Mouse (Mus musculus) thymus, postnatal 25 days (tissue): ENCODE data around the gene Hipk2.

Source experiments
- DNase-seq: peaks from one replicate; pipeline ENCODE4 v3.0.0; 2022

Hipk2 gene

DNA sequence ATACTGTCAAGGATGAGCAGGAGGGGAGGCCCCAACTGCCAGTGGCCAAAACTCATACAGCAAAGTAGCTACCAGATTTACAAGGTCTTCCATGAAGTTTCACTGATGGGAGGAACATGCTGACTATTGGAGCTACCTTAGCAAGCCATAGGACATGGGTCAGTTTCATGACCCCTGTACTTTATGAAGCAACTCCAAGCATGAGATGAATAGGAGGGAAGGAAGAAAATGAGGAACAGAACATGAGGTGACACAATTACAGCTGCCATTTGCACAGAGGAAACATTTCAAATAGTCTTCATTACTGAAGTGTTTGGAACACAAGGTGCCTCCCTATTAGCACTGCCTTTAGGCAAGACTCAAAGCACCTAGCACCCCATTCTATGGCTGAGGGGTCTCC lies 10.2 kb downstream of the Hipk2 start:
- DNase-seq, result no peak

DNA sequence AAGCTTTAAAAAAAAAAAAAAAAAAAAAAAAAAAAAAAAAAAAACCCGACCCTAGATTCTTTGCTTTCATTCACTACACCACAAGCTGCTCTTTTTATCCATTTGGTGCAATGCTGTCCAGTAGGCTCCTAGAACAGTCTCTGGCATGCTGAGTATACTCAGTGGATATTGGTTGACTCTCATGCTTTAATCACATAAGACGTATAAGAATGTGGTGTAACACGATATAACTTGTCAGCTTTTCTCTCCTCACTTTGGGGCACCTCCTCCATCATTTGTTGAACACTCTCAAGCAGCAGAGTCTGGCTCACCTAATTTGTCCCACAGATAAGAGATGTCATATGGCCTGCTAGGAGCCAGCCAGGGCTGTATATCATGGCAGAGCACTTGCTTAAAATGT lies 12.4 kb downstream of the Hipk2 start:
- no peak for DNase-seq

DNA sequence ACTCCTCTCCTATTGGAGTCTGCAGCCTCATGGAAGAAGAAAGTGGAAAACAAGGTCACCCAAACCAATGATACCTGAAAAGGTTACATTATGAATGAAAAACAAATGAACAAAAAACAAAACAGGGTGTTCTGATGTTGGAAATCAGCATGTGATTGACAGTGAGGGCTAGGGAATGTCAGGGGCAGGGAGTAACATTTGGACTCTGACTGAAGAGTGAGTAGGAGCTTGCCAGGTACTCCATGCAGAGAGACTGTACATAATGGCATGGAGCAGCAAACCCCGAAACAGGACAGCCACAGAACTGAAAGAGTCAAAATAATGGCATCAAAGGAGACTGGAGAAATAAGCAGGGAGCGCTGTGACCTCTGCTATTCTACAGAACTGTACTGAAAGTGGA lies 15.7 kb downstream of the Hipk2 start:
- DNase-seq, result no peak

DNA sequence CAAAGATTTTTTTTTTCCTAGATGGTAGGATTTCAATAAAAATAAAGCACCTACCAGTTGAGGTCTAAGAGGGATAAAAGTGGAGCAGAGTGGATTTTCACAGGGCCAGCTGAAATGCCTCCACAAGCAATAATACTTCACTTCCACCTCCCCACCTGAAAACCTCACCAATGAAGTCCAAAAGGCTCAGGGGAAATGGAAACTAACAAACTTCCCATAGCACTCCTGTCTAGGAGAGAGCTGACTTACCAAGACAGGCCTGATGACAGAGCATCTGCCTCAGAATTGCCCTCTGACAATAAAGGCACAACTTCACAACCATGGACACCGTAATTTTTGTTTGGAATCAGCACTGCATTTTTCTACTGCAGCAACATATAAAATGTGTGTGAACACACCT lies 16.1 kb downstream of the Hipk2 start:
- no peak for DNase-seq

DNA sequence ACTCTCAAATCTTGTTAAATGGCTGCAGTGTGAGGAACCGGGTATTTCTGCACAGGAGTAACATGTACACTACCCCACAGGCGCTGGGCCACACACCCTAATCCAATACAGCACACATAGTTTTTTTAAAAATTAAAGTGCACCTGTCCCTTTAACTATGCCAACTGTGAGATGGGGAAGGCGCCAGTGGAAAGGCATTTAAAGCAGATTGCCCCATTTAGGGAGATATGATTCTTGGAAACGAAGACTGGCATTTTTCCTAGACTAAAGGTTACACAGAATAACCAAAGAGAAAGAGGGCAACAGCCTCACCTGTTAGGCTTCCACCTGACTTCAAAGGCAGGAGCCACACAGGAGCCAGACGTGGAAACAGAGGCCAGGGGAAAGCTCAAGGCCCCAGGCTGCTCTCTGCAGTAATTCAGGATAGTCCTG lies 22.4 kb downstream of the Hipk2 start:
- DNase-seq, result no peak

DNA sequence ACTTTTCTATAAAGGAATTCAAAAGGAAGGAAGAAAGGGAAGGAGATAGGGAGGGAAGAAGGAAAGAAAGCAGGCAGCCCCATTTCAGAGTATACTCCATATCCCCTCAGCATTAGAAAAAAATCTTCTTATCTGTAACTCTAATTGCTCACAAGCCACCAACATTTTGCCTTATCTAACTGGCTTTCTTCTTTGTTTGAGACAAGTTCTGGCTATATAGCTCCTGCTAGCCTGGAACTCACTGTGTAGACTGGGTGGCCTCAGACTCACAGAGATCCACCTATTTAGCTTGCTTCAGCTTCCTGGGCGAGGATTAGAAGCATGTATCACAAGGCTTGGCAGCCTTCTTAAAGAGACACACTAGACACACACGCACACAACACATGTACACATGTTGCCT lies 24.2 kb downstream of the Hipk2 start:
- no peak for DNase-seq

DNA sequence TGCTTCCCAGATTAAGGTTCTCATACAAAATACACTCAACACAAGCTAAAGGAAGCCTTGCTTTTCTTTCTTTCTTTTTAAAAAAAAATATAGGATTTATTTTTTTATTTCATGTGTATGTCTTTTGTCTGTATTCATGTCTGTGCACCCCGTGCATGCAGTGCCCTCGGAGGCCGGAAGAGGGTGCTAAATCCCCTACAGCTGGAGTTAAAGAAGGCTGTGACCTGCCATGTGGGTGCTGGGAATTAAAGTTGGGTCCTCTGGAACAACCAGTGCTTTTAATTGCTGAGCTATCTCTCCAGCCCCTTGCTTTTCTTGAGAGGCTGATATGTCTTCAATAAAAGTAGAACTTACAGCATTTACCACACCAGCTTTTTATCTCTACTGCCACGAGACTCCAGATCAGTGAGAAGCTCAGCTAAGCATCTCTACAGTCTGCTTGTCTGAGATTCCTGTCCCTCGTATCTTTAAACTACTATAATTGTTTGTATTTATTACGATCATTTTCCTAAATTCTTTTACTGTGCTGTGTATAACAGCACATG lies 25.2 kb downstream of the Hipk2 start:
- DNase-seq, result no peak

DNA sequence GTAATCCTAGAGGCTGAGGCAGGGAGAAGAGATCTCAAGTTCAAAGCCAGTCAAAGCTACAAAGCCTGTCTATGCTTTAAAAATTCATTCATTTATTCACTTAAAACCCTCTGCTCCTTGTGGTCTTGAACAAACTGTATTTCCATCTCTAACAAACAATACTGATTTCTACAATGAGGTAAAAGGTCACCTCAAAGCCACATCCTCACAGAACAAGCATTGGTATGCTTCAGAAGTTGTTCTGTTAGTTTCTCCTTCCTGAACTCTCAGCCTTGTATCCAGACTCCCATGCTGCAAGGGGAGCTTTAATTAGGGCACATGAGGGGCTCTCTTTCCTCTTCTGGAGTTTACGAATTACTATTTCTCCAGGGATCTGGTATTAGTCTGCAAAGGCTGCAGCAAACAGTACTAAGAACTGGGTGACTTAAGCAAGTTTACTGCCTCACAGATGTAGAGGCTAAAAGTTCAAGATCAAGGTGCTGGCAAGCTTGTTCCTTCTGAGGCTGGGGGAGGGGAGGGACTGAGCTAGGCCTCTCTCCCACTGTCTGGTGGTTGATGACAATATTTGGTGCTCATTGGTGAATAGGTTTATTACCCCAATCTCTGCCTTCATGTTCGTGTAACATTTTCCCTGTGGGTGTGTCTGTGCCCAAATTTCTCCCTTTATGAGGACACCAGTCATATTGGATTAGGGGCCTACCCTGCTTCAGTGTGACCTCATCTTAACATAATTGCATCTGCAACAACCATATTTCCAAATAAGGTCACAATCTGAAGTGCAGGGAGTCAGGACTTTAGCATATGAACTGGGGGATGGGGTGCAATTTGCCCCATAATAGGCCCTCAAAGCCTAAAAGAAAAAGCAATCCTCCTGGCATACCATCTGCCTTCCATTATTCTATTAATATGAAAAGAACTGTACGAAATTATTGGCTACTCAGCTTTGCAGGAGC lies 27.7 kb downstream of the Hipk2 start:
- peak; percentile 23 for DNase-seq

DNA sequence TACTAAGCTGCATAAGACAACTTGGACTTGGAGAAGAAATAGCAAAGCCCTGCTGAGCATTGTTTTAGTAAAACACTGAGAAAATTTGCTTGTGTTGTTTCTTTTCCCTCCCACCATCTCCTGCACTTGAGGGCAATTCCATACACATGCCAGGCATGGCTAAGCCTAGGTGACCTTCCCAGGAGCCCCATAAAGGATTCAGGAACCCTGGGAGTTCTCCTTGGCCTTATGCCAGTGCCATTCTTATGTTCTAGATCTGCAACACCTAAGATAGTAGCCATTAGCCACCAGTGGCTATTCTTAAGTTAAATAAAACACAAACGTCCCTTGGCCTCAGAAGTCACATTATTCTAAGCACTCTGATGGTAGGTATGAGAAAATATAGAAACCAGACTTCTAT lies 28.5 kb downstream of the Hipk2 start:
- no peak for DNase-seq

DNA sequence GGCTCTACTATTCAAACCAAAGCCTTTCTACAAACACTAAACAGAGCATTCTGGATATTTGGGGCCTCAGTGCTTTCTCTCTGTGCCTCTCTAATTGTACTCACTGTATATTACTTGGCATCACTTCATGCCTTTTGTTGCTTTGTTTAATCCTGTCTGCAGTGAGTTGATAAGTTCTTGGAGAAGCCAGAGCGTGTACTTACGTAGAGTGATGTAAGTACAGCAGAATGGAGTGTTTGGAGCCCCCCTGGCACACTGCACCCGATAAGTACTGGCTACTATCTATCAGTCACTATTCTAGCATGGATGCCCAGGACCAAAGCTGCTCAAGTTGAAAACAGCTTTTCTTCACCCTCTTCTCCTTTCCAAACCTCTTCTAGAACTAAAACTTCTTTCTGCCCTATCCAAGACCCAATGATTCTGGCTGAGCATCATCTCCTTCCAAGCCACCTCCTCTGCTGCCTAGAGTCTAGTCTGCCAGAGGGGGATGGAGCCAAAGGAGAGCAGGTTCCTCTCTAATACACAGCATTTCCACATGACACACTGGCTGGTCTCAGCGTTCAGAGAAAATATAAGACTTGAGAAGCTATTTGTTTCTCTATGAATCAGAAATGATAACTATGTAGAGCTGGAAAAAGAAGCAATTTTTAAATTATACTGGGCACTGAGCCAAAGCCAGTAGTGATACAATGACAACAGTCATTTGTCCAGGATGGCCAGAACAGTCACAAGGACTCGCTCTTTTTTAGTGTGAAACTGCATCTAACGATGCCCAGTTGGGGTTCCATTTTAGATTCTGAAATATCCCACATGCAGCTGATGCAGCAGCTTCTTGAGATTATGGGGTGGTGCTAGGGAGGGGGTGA lies 29.4 kb downstream of the Hipk2 start:
- DNase-seq, result no peak

DNA sequence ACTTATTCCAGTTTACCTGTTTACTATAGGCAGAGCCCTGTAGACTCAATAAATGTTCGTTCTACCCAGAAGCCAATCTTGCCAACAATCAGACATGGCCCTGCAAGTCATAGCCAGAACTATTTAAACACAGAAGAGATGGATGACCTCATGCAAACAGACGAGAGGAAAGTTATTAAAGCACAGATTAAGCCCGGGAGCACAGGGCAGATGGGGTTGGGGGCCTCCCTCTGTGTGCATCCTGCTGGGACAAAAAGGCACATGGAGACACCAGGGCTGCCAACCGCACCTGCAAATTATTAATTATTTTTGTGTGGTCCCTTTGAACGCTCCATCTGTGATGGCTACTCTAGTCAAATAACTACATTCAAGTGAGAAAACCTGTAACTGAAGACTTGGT lies 30.1 kb downstream of the Hipk2 start:
- DNase-seq, result no peak

DNA sequence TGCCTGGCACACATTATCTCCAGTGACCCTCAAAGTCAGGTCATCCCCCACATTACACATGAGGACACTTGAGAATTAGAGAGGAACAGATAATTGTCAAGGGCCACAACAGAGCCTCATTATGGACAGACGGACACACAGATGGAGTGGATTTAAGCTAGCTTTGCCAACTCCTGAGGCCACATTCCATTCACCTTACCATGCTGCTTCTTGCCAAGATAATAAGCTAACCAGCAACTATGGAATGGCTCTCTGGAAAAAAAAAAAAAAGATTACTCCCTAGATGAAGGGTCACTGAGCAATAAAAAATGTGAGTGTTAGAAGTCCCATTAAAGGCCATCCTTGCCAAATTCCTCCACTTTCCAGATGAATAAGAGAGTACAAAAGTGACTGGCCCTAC lies 30.8 kb downstream of the Hipk2 start:
- DNase-seq, result no peak

DNA sequence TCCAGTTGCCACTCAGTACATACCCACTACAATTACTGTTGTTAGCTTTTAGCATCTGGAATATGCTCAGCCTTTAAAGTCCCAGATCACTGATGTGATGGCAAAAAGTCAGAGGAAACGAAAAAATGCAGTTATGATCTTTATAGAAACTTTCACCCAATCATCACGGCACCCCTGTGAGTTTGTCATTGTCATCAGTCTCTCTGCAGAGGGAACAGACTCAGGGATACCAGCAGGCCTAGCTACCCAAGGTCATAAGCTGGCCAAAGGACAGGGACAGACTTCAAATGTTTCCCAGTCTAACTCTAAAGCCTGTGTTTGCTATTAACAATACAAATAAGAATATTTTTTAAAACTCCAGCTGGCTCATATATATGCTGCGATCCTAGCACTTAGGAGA lies 34.4 kb downstream of the Hipk2 start:
- DNase-seq, result no peak

DNA sequence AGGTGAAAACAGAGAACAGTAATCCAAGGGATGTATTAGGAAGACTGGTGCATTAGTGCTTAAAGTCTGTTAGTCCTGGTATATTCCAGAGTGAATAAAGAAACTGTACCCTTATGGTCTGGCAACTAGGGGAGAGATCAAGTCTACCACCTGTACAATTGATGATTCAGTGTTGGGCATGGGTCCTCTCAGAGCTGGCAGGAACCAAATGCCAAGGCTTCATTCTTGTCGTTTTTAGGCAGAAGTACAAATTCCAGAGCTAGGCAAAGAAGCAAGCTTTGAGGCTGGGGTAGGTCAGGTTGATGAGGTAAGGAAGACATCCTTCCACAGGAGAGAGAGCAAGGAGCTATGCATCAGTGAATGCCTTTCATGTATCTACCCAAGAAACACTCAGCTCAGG lies 35.2 kb downstream of the Hipk2 start:
- no peak for DNase-seq

DNA sequence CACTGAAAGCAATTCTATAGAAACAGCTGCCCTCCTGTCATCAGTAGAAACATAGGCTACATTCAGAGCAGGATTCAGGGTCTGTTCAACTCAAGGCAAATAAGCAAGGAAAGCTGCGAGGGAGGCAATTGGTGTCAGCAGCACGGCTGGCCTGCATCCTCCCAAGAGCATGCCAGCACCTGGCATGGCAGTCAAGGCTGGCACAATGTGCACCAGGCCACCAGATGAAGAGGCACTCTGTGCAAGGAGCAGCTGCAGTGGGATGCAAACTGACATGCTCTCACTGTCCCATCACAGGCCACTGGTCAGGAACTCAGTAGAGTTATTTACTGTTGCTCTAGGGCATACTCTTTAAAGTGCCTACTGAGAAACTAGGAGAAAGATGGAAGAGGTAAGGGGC lies 35.6 kb downstream of the Hipk2 start:
- no peak for DNase-seq

DNA sequence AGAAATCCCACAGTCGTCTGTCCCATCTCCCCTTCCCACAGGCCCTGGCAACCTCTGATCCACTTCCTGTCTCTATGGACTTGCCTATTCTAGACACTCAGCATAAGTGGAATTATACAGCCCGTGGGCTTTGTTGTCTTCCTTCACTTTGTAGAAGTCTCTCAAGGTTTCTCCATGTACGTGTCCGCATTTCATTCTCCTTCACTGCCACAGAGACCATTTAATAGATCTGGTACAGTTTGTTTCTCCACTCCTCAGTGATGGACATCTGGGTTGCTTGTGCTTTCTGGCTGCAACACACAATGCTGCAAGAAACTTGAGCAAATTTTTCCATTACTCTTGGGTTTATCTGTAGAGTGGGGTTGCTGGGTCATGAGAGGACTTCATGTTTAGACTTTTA lies 36.1 kb downstream of the Hipk2 start:
- DNase-seq, result no peak

DNA sequence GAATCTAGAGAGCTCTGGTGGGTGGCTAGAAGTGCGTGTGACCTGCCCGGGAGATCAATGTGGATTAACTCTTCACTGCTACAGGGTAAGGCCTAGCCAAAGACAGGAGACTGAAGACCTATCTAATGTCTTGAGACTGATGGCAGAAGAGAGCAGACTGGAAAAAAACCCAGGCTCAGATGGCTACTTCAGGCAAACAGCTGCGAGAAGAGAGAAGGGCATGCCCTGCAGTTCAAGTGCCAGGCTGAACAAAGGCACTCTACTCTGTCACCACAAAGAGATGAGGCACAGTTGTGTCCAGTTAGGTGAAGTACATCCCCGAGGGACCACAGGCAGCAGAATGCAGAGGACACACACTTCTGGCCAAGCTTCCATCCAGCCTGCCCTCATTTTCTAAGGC lies 37.9 kb downstream of the Hipk2 start:
- DNase-seq, result no peak

DNA sequence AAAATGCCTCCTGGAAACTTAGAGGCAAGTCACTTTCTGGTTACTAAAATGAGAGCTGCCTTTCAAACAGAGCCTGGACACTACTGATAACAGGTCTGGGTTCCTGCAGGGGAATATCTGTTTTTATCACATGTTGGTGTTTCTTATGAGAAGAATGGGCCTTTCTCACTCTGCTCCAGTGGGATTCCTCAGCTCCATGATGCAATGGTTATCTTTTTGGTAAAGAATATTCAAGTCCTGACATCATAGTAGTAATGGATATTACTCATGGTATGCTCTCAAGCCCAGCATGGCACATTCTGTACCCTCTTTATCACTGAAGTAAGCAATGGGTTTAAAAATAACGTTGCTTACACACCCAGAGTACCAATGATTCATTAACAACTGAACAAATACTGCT lies 40.7 kb downstream of the Hipk2 start:
- no peak for DNase-seq

DNA sequence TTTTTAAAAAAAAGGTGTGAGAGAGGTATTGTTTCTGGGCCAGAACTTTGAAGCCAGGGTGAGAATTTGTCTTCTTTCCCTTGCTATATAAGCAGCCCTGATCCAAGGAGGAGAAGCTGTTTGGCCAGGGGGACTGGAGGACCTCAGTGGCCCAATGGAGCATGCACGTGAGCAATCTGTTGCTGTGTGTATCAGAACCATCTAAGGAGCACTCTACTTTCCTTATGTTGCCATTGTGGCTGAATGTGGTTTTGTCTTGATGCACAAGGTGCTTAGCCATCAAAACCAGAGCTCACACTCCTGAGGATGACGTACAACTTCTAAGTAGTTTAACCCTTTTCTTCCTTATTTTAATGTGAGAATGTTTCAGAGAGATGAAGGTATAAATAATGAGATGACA lies 41.2 kb downstream of the Hipk2 start:
- no peak for DNase-seq

DNA sequence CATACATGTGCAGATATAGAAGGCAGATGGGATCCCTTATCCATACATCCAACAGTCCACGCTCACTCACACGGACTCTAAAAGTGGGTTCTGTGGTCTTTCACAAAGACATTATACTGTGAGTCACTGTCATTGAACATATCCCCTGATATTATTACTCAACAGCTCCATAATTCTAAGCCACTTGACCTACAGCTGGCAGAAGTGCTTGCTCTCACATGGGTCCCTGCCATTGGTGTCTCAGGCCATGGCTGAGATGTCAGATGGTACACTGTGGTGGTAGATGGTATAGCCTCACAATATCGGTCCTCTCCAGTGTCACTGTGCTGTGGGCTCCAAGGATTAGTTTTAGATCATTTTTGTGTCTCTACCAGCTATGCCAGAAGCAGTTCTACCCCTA lies 42.2 kb downstream of the Hipk2 start:
- no peak for DNase-seq

DNA sequence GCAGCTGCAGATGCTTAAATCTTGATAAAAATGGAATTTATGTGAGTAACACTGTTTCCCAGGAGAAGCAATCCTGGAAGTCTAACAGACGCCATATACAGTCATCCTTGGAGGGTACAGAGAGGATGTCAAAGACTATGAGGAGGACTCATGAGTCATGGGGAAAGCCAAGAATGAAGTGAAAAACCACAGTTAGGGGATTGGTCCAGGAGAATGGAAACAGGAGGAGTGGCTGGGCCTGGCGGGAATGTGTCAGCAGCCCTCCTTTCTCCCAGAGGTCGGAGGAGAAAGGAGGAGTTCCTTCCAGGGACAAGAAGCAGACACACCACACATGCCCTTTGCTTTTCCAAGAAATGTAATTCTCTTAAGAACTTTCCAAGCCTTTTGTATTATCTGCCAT lies 46.5 kb downstream of the Hipk2 start:
- no peak for DNase-seq

DNA sequence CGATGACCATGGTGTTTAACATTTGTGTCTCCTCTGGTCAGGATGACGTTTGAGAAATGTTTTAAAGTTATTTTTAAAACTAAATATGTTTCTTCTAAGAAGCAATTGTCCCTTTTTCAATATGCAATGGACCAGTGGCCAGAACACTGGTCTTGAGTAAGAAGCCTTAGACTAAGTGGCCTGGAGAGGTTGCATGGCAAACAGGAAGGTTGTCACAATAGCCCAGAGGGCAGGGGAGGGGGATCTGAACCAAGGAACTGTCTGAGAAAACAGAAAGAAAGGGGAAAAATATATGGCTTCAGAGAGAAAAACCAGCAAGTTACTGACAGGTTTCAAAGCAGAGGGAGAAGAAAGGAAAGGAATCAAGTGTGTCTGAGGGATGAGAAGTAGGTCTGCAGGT lies 47.8 kb downstream of the Hipk2 start:
- no peak for DNase-seq

DNA sequence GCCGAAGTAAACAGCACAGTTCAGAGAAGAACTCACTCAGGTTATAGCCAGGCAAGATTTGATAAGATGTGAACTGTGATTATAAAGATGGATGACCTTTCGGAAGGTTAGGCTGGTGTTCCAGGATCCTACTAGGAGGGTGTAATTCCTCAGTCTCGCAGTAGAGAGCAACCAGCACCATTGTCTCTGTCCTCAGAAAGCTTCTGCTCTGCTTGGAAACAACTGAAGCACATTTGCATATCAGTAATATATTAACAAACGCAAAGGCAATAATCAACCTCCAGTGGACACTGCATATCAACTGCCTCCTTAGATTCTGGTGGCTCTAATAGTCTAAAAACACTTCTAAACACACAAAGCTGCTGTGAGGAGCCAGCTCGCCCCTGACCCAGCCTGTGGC lies 48.5 kb downstream of the Hipk2 start:
- no peak for DNase-seq

DNA sequence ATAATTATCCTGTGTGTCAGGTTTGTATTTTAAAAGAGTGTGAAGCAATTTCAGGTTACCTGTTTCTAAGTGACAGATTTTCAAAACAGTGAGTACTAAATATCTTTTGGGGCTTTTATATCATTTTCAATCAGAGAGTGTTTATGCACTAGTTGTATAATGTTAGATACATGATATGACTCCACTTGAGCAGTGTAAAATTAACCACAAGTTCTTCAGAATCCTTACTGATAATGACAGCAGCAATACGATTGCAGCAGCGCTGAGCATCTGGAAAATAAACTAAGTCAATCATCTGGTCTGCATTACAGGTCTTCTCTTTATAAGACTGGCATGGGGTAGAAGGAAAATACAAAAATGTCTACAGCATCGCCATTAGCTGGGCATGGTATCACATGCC lies 49.1 kb downstream of the Hipk2 start:
- DNase-seq, result no peak
